Mouse (Mus musculus): ENCODE data around the gene Enthd1.

DNA sequence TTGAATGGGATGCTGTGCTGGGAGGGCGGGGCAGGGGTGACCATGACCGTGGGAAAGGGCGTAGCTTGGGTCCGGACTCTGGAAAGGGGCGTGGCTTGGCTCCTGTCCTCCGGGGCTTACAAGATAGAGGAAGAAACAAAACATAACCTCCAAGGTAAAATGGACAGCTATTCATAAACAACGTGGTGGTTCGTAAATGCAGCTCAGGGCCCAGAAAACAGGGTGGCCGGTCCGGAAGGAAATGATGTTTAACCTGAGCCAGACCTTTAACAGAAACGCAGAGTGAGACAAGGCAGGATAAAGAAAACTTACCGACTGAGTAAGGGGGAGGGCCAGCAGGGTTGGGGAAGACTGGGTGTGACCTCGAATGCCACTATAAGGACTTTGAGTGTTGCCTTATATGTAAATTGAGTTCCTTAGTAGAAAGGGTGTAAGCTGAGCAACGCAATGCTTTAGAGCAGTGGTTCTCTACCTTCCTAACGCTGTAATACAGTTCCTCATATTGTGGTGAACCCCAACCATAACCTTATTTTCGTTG is 34.3 kb upstream of the Enthd1 start:
- TF ChIP-seq CTCF (IDR thresholded peaks at IDR 0.05; ENCODE audit: low read depth) (no peak), EP300 (IDR thresholded peaks at IDR 0.05; ENCODE audit: low read depth) (no peak)

All from liver, embryonic 14.5 days (tissue).